Mouse (Mus musculus) embryo, embryonic 10.5 days (tissue): ENCODE measurements at regions not wholly inside any gene's neighbourhood (a gene's known extent, or its start where the extent isn't known, plus 50 kb on each side); places are given as distances from the start of the nearest gene placed in this dataset.

ENCODE experiments used
- DNase-seq: peaks from one replicate; pipeline ENCODE4 v3.0.0-alpha.2; 2015; ENCODE audit warnings: low spot score

- peak; percentile 8 for DNase-seq
These were observed 549.5 kb upstream of the Mageb16 start for GRCm38 (mm10) chrX:80220754-80221153.
